Mouse (Mus musculus) midbrain, embryonic 10.5 days (tissue): Measurements from ENCODE around the gene Tmem25. TPM values are rescaled to one million over a fixed set of nuclear protein-coding genes. Genes with fewer than 3 reads are reported as not detected.
A peak's percentile ranks its signal among the peaks of the same experiment; 100 is the strongest.

Experiments
- DNase-seq: peaks from one replicate; pipeline ENCODE4 v3.0.0-alpha.2; 2017; ENCODE audit warnings: low spot score
- H3K27ac ChIP-seq: fragments of 300-500 bp; sonication (generic); replicated peaks from 2 replicates; pipeline ENCODE4 v1.5.1; 2016; ENCODE audit warnings: mild to moderate bottlenecking
- H3K27me3 ChIP-seq: fragments of 300-500 bp; sonication (generic); 2 replicates; pipeline ENCODE4 v1.6.1; 2016; ENCODE audit warnings: low read depth, mild to moderate bottlenecking; ENCODE audit not compliant: poor library complexity, severe bottlenecking
- H3K36me3 ChIP-seq: fragments of 300-500 bp; sonication (generic); 2 replicates; pipeline ENCODE4 v1.6.1; 2016; ENCODE audit warnings: mild to moderate bottlenecking, moderate library complexity
- H3K4me1 ChIP-seq: fragments of 300-500 bp; sonication (generic); 2 replicates; pipeline ENCODE4 v1.6.1; 2016
- H3K4me3 ChIP-seq: fragments of 300-500 bp; sonication (generic); 2 replicates; pipeline ENCODE4 v1.5.1; 2016; ENCODE audit warnings: mild to moderate bottlenecking, moderate library complexity
- H3K9me3 ChIP-seq: fragments of 300-500 bp; sonication (generic); replicated peaks from 2 replicates; pipeline ENCODE4 v1.6.1; 2016; ENCODE audit warnings: mild to moderate bottlenecking
- WGBS: fragments of 180-500 bp; shearing (Covaris S2); methylation state at CpG from one replicate; pipeline ENCODE4 v1.1.7; 2016; 5-methylcytosine and 5-hydroxymethylcytosine counted together
- polyA plus RNA-seq: library from polyadenylated mRNA; unstranded; fragments of >200 nt; fragmentation: Nextera tagmentation; extraction: Ambion mirVana; gene quantifications from 2 replicates; pipeline ENCODE4 v1.2.1, GENCODE M21; 2016

Tmem25 gene
- polyA plus RNA-seq, 1 experiment from 2014 or later: 1.8 TPM

DNA sequence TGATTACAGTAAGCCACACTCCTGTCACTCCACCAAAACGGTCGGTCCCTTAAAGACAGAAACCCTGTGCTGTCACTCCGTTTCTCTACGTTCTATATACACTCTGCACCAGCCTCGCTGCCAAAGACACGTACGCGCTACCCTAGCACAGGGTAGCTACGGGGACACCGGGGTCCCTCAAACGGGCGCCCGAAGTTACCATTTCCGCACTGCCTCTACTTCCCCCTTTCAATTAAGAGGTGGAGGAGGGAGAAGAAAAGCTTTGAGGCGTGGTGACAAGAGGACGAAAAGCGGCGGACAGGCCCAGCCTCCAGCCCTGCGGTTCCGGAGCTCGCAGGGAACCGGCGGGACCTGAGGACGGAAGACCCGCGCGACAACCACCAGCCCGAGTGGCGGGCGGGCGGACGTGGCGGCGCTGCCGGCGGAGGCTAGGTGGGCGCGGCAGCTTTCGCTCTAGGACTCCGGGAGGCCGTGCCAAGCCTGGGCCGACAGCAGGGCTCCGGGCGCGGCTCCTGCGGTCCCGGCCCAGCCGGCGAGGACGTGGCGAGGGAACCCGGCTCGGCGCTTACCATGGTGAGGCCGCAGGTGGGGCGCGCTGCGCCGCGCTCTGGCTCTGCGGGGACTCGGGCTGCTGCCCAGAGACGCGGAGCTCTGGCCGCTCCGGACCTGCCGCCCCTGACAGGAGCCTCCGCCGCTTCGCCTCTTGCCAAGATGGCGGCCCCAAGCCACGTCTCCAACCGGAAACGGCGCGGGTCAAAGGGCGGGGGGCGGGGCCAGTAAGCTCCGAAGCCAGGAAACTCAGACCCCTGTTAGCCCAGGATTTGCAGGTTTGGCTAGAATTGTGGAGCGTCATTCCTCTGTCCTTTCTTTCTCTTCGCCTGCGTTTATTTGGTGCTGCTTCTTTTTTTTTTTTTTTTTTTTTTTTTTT is 31.7 kb downstream of the Tmem25 start, which contains the start of the genes Arcn1 and Ift46:
Gene Arcn1 (minus strand): TSS at position 745 of the 928 bp plus-strand sequence.
Gene Ift46 (plus strand): TSS at position 808 of the 928 bp plus-strand sequence.
- DNase-seq: peak; percentile 93
- H3K4me3 ChIP-seq: peak within 1 kb of the TSS; percentile 100
- no peaks in the 10 kb centered on the region for H3K9me3 ChIP-seq
- no peaks in the 10 kb centered on the region for H3K27me3 ChIP-seq
- no peaks in the 10 kb centered on the region for H3K36me3 ChIP-seq
- H3K4me1 ChIP-seq: peaks cover 16% of the 10 kb centered on the region
- under 1% methylated on average over 81 of the region's 82 CpGs for WGBS
- peak within 1 kb of the TSS; percentile 95 for H3K27ac ChIP-seq

- Histone ChIP-seq H3K27ac (no peak overlapping the region), H3K27me3 (no peaks in the 10 kb centered on the region), H3K36me3 (peaks cover 47% of the 10 kb centered on the region), H3K4me3 (no peak overlapping the region), H3K9me3 (no peaks in the 10 kb centered on the region), H3K4me1 (peaks cover 8% of the 10 kb centered on the region)
- DNase-seq: no peak
- WGBS: 97% methylated on average over 2 of the region's 2 CpGs
Measured at GRCm38 (mm10) chr9:44760873-44761272, 38.2 kb downstream of the Tmem25 start.

- Histone ChIP-seq H3K9me3 (no peaks in the 10 kb centered on the region), H3K4me1 (no peaks in the 10 kb centered on the region), H3K4me3 (no peak overlapping the region), H3K36me3 (peaks cover 99% of the 10 kb centered on the region), H3K27me3 (no peaks in the 10 kb centered on the region), H3K27ac (no peak overlapping the region)
- WGBS: 95% methylated on average over 7 of the region's 7 CpGs
- no peak for DNase-seq
Measured at GRCm38 (mm10) chr9:44748473-44748872, 50.6 kb downstream of the Tmem25 start.

DNA sequence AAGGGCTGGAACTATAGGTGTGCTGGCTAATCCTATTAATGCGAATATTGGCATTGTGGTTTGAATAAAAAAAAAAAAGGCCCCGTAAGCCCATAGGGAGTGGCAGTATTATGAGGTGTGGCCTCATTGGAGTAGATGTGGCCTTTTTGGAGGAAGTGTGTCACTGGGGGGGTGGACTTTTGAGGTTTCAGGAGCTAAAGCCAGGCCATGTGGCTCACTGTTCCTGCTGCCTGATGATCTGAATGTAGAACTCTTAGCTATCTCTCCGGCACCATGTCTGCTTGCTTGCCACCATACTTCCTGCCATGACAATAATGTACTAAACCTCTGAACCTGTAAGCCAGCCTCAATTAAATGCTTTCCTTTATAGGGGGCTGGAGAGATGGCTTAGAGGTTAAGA is 51.8 kb downstream of the Tmem25 start:
- 91% methylated on average over 3 of the region's 3 CpGs for WGBS
- no peaks in the 10 kb centered on the region for H3K9me3 ChIP-seq
- H3K36me3 ChIP-seq: peaks cover 100% of the 10 kb centered on the region
- no peak overlapping the region for H3K27ac ChIP-seq
- H3K4me1 ChIP-seq: no peaks in the 10 kb centered on the region
- DNase-seq: no peak
- no peak overlapping the region for H3K4me3 ChIP-seq
- no peaks in the 10 kb centered on the region for H3K27me3 ChIP-seq

DNA sequence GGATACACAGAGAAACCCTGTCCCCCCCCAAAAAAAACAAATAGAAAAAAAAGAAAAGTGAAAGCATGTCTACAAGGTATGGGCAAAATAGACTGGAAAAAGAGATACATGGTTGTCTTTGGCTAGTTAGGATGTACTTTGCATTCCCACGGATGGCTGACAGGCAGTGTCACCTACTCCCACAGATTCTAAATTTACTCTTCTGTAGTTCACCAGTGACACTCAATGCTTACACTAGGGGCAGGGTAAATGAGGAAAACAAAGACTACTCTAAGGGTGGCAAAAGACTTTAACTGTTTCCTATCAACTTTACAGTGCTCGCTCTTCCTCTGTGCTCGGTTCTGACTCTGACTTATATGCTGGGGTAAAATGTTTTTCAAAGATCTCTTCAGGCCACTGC is 52.4 kb downstream of the Tmem25 start:
- H3K36me3 ChIP-seq: peaks cover 99% of the 10 kb centered on the region
- H3K27me3 ChIP-seq: no peaks in the 10 kb centered on the region
- no peak overlapping the region for H3K4me3 ChIP-seq
- no peaks in the 10 kb centered on the region for H3K4me1 ChIP-seq
- WGBS: 97% methylated on average over 3 of the region's 3 CpGs
- H3K27ac ChIP-seq: no peak overlapping the region
- no peaks in the 10 kb centered on the region for H3K9me3 ChIP-seq
- no peak for DNase-seq

DNA sequence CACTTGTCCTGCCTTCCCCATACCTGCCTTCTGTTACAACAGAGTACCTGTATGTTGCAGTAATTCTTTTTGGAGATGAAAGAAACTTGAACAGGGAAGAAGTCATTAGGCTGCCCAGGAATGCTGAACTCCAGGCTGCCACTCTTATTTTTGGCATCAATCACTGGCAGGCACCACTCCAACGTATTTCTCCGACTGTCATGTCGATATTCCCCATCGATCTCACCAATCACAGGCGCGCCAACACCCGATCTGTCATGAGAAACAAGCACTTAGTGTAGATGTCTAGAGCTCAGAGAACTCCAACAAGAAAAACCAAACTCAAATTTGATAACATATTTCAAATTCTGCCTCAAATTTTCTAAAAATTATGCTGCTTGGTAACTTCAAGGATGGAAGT is 53.7 kb downstream of the Tmem25 start:
- H3K27me3 ChIP-seq: no peaks in the 10 kb centered on the region
- H3K4me1 ChIP-seq: no peaks in the 10 kb centered on the region
- 96% methylated on average over 7 of the region's 7 CpGs for WGBS
- no peak for DNase-seq
- no peaks in the 10 kb centered on the region for H3K9me3 ChIP-seq
- H3K36me3 ChIP-seq: peaks cover 95% of the 10 kb centered on the region
- H3K4me3 ChIP-seq: no peak overlapping the region
- H3K27ac ChIP-seq: no peak overlapping the region

Other genes with a start within 250 kb of the Tmem25 start
- not detected in 2 replicates for gene Cxcr5, start 237.4 kb downstream of the Tmem25 start, polyA plus RNA-seq
- gene Ddx6, start 194.4 kb downstream of the Tmem25 start, polyA plus RNA-seq: 19.5 and 19.7 TPM in 2 replicates
- not detected in 2 replicates for gene Treh, start 126.1 kb downstream of the Tmem25 start, polyA plus RNA-seq
- gene Phldb1, start 64.1 kb downstream of the Tmem25 start, polyA plus RNA-seq: 40.8 and 49.1 TPM in 2 replicates
- gene Arcn1, start 31.5 kb downstream of the Tmem25 start, polyA plus RNA-seq: 165 and 172 TPM in 2 replicates
- 130 and 144 TPM in 2 replicates for gene Ift46, start 31.4 kb downstream of the Tmem25 start, polyA plus RNA-seq
- gene Ttc36, start 3.8 kb upstream of the Tmem25 start, polyA plus RNA-seq: 0.26 TPM in 1 of 2 replicates, not detected in the other
- gene Kmt2a, start 82.0 kb upstream of the Tmem25 start, polyA plus RNA-seq: 11.1 and 12.5 TPM in 2 replicates
- 541 and 557 TPM in 2 replicates for gene Atp5l, start 121.4 kb upstream of the Tmem25 start, polyA plus RNA-seq
- 24.2 and 26.8 TPM in 2 replicates for gene Ube4a, start 166.3 kb upstream of the Tmem25 start, polyA plus RNA-seq
- not detected in 2 replicates for gene Cd3g, start 181.1 kb upstream of the Tmem25 start, polyA plus RNA-seq
- gene Cd3d, start 182.5 kb upstream of the Tmem25 start, polyA plus RNA-seq: not detected in 2 replicates
- not detected in 2 replicates for gene Cd3e, start 210.3 kb upstream of the Tmem25 start, polyA plus RNA-seq
- gene Mpzl2, start 240.5 kb upstream of the Tmem25 start, polyA plus RNA-seq: 0.87 and 1.0 TPM in 2 replicates